Mouse (Mus musculus) activated CD4-positive, CD25-positive, alpha-beta regulatory T cell, adult 4 months (primary cell): ENCODE measurements around the gene Tmem151a. TPM values are rescaled to one million over a fixed set of nuclear protein-coding genes. Genes with fewer than 3 reads are reported as not detected.

Experiments used
- ATAC-seq: one replicate; pipeline ENCODE4 v1.8.0; 2017
- polyA plus RNA-seq, 2 experiments: library from polyadenylated mRNA; unstranded; fragments of 100-300 nt; shearing (Covaris generic); gene quantifications; one replicate each; pipeline ENCODE4 v1.2.1; 2017

Tmem151a gene
- polyA plus RNA-seq, 2 experiments from 2014 or later = not detected

DNA sequence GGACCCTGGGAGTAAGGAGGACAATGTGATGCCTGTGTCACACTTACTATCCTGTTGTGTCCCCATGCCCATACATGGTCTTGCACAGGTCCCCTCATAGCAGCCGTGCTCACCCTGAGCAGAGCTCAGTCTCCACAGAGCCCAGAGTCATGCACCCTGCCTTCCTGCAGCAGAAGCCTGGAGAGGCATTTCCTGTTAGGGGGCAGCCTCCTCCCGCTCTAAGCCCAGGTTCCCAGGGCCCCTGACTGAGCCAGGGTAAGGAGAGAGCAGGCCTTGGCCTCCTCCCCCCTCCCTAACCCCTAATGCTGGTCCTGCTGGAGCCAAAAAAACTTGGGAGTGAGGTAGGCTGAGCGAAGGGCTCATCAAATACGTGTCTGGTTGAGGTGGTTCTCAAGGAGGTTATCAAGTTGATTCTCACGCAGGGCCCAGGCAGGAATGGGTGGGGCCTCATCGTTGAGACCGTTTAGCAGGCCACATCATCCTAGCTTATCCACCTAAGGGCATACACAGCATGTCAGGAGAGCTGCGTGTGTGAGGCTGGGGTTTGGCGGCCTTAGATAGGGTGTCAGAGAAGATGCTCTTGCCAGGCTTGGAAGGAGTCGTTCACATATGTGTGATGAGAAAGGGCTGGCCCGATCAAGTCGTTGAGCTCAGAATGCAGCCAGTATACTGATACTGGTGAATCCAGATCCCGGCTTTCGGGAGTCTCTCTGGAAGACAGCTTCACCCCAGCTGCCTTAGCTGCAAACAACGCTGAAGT lies 18.1 kb downstream of the Tmem151a start:
- no peak for ATAC-seq

DNA sequence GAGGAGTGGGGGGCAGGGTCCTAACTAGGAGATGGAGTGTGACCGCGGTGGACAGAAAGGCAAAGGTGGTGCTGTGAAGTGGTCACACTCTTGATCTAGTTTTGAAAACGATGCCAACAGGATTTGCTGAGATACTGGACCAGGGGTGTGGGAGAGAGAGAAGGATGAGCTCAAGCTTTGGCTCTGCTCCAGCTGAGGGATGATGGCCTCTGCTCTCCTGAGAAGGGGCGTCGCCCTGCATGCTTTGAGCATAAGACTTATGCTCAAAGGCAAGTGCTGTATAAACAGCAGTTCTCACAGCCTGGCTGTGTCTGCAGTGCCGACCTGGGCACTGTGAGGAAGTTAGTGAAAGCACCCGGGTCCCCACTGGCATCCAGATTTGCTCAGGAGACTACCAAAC lies 20.2 kb downstream of the Tmem151a start:
- no peak for ATAC-seq

- no peak for ATAC-seq
Observed at GRCm38 (mm10) chr19:5062446-5062845, 22.9 kb downstream of the Tmem151a start.

GRCm38 (mm10) chr19:5062041-5062440 lies 23.3 kb downstream of the Tmem151a start:
- no peak for ATAC-seq

GRCm38 (mm10) chr19:5060365-5061330 lies 24.7 kb downstream of the Tmem151a start:
- no peak for ATAC-seq

DNA sequence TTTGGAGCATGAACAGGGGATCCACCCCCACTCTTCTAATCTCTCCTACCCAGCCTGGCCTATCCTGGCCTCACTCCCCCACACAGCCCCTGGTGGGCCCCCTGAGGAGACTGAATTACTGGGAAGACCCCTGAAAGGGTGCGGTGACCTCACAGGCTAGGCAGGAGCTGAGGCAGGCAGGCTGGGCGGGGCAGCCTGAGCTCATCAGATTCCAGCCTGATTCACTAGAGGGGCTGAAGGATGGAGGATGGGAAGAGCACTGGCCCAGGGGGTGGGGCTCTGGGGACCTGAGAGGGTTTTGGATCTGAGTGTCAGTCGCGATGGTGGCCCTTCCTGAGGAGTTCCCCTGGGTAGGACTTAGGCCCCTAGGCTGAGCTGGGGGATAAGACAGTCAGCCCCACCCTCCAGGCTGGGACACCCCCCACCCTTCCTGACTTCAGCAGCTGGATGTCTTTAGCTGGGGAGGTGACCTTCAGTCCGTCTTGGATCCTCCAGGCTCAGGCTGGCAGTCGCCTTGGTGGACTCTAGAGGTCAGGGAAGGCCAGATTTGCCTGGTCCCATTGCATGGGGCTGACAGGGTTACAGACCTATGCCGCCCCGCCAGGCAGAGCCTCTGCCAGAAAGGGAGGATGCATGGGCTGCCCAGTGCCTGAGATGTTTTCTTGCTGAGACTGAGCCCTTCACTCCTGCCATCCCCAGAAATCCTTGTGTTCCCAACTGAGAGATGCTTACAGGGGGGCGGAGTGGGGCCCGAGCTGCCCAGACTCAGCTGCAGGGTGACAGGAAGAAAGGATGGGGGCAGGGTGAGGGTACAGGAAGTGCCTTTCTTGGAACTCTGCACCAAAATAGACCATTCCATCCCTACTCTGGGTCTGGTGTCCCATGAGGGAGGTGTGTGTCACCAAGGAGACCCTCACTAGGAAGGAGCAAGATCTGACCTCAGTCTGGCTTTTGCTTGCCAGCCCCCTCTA lies 26.2 kb downstream of the Tmem151a start:
- no peak for ATAC-seq

- no peak for ATAC-seq
Observed at GRCm38 (mm10) chr19:5057876-5058775, 27.2 kb downstream of the Tmem151a start.

DNA sequence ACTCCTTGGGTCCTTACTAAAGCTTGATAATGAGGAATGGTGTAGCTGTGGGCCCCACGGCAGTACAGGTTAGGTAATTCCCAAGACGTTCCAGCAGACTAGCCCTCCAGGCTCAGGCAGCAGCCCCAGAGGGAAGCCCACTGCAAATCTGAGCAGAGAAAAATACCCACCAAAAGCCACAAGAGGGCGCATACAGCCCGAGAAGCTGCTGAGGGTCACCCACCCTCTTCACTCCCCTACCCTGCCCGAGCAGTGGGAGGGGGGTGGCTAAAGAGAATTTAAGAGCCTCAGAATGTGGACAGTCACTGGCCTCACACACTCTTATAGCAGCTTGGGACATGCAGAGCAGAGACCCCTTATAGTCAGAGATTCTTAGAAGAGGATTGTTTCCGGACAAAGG lies 29.1 kb downstream of the Tmem151a start:
- ATAC-seq = no peak

- ATAC-seq = no peak
Observed at GRCm38 (mm10) chr19:5053909-5054308, 31.4 kb downstream of the Tmem151a start.

- ATAC-seq = no peak
Observed at GRCm38 (mm10) chr19:5052853-5053252, 32.5 kb downstream of the Tmem151a start.

GRCm38 (mm10) chr19:5052166-5052822 lies 33.0 kb downstream of the Tmem151a start:
- no peak for ATAC-seq

- ATAC-seq = no peak
Observed at GRCm38 (mm10) chr19:5051515-5051914, 33.8 kb downstream of the Tmem151a start.

- ATAC-seq = no peak
Observed at GRCm38 (mm10) chr19:5051031-5051430, 34.3 kb downstream of the Tmem151a start.

GRCm38 (mm10) chr19:5050047-5050905 lies 35.1 kb downstream of the Tmem151a start, which contains the start of gene Rin1:
Gene Rin1, plus strand, starts transcription at chr19:5050481.
- ATAC-seq = peak; percentile 54

- no peak for ATAC-seq
Observed at GRCm38 (mm10) chr19:5049325-5049724, 36.0 kb downstream of the Tmem151a start.

GRCm38 (mm10) chr19:5048138-5049056 lies 36.9 kb downstream of the Tmem151a start:
- ATAC-seq = no peak

GRCm38 (mm10) chr19:5045531-5045930 lies 39.8 kb downstream of the Tmem151a start:
- ATAC-seq = no peak

- ATAC-seq = no peak
Observed at GRCm38 (mm10) chr19:5041588-5041987, 43.7 kb downstream of the Tmem151a start.
